Comparison of ENCODE assay signal across 8 mouse cellular contexts in genomic region chr1:167284837-167285319, GRCm38 (mm10). TPM values are rescaled to one million over a fixed set of nuclear protein-coding genes. Genes with fewer than 3 reads are reported as not detected.
DNase-seq lines count a peak whose midpoint lies in the region; ATAC-seq and TF ChIP-seq lines count a peak whose summit lies in the region.

No protein-coding gene starts in this region.

- WGBS in embryonic facial prominence, embryonic 14.5 days = 0% methylated on average over 21 of the region's 51 CpGs
- under 1% methylated on average over 32 of the region's 51 CpGs for WGBS in kidney, embryonic 14.5 days
- WGBS in liver, embryonic 11.5 days = under 1% methylated on average over 49 of the region's 51 CpGs

- H3ac ChIP-seq in myocyte (ENCODE audit: control insufficient read depth, insufficient read length) = peak overlapping the region; percentile 54

- 0 out of 2 replicates have a peak, but pooled peaks cover 2% of the 10 kb centered on the region for H3K4me1 ChIP-seq in embryonic facial prominence, embryonic 14.5 days (ENCODE audit: control insufficient read depth, insufficient read depth, low read length)
- H3K4me1 ChIP-seq in kidney, embryonic 14.5 days (ENCODE audit: control insufficient read depth, insufficient read depth, low read length) = peaks cover 7% of the 10 kb centered on the region; the same call in 1 of the 2 replicates
- H3K4me1 ChIP-seq in liver, embryonic 11.5 days (replicated peaks; ENCODE audit: control insufficient read depth, insufficient read depth, low read length) = peaks cover 44% of the 10 kb centered on the region

- peak overlapping the region; percentile 90 for H3K9ac ChIP-seq in embryonic facial prominence, embryonic 14.5 days (ENCODE audit: low read depth, low read length)
- peak overlapping the region; percentile 89 for H3K9ac ChIP-seq in kidney, embryonic 14.5 days (ENCODE audit: low read depth, low read length)
- H3K9ac ChIP-seq in liver, embryonic 11.5 days (ENCODE audit: low read depth, low read length) = peak overlapping the region; percentile 96

- peak; percentile 92 for TF ChIP-seq POLR2A in myocyte (IDR thresholded peaks at IDR 0.05; ENCODE audit: insufficient read length, low read depth)

- peak overlapping the region; percentile 83 for H3K4me2 ChIP-seq in embryonic facial prominence, embryonic 14.5 days (ENCODE audit: low read depth, low read length)
- peak overlapping the region; percentile 76 for H3K4me2 ChIP-seq in kidney, embryonic 14.5 days (replicated peaks; ENCODE audit: low read depth, low read length)
- H3K4me2 ChIP-seq in liver, embryonic 11.5 days = peak overlapping the region; percentile 74
- H3K4me2 ChIP-seq in myocyte (ENCODE audit: low read depth) = peak overlapping the region; percentile 88

- ATAC-seq in embryonic facial prominence, embryonic 14.5 days (ENCODE audit: low read depth) = peak; percentile 93
- ATAC-seq in kidney, embryonic 14.5 days (ENCODE audit: low FRiP score, low TSS enrichment) = peak; percentile 93
- peak; percentile 83 for ATAC-seq in liver, embryonic 11.5 days (replicated peaks; ENCODE audit: low FRiP score)

- H3K27me3 ChIP-seq in embryonic facial prominence, embryonic 14.5 days (replicated peaks; ENCODE audit: control insufficient read depth, insufficient read depth, low read length) = peaks cover 2% of the 10 kb centered on the region; the same call in 1 of the 2 replicates
- peaks cover 3% of the 10 kb centered on the region; the same call in 1 of the 2 replicates for H3K27me3 ChIP-seq in kidney, embryonic 14.5 days (ENCODE audit: control insufficient read depth, insufficient read depth, low read length)
- 0 out of 2 replicates have a peak, but pooled peaks cover 4% of the 10 kb centered on the region for H3K27me3 ChIP-seq in liver, embryonic 11.5 days (replicated peaks; ENCODE audit: control insufficient read depth, insufficient read depth, low read length)
- H3K27me3 ChIP-seq in myocyte (ENCODE audit: control insufficient read depth, insufficient read depth, insufficient read length) = no peaks in the 10 kb centered on the region

- H3K4me3 ChIP-seq in embryonic facial prominence, embryonic 14.5 days (ENCODE audit: low read depth, low read length) = peak overlapping the region; percentile 86
- H3K4me3 ChIP-seq in kidney, embryonic 14.5 days (ENCODE audit: low read length) = peak overlapping the region; percentile 91
- H3K4me3 ChIP-seq in liver, embryonic 11.5 days (ENCODE audit: low read depth, low read length) = peak overlapping the region; percentile 93
- peak overlapping the region; percentile 70 for H3K4me3 ChIP-seq in myocyte

- DNase-seq in 3134 (ENCODE audit: extremely low read depth, insufficient read length, low spot score) = peak; percentile 90
- DNase-seq in adrenal gland, postnatal 36 days = peak; percentile 95
- DNase-seq in embryonic facial prominence, embryonic 14.5 days (ENCODE audit: low spot score) = peak; percentile 93
- peak; percentile 80 to 83 for DNase-seq in heart, adult 9 months (ENCODE audit: low spot score in 2 of 2)
- peak; percentile 94 for DNase-seq in liver, embryonic 11.5 days (ENCODE audit: low spot score)
- DNase-seq in spleen, postnatal 4 days (ENCODE audit: low spot score in 2 of 2) = peak; percentile 81 to 90

- H3K9me3 ChIP-seq in embryonic facial prominence, embryonic 14.5 days (ENCODE audit: control insufficient read depth, low read length) = no peaks in the 10 kb centered on the region
- no peaks in the 10 kb centered on the region for H3K9me3 ChIP-seq in kidney, embryonic 14.5 days (ENCODE audit: control insufficient read depth, low read length)
- H3K9me3 ChIP-seq in liver, embryonic 11.5 days (ENCODE audit: control insufficient read depth, low read length) = no peaks in the 10 kb centered on the region

- H3K36me3 ChIP-seq in embryonic facial prominence, embryonic 14.5 days (ENCODE audit: control insufficient read depth, insufficient read depth, low read length) = 0 out of 2 replicates have a peak, but pooled peaks cover 3% of the 10 kb centered on the region
- no peaks in the 10 kb centered on the region for H3K36me3 ChIP-seq in kidney, embryonic 14.5 days (ENCODE audit: control insufficient read depth, insufficient read depth, low read length)
- no peaks in the 10 kb centered on the region for H3K36me3 ChIP-seq in liver, embryonic 11.5 days (ENCODE audit: control insufficient read depth, insufficient read depth, low read length)
- no peaks in the 10 kb centered on the region for H3K36me3 ChIP-seq in myocyte (ENCODE audit: control insufficient read depth, insufficient read depth)

- H3K27ac ChIP-seq in embryonic facial prominence, embryonic 14.5 days (replicated peaks; ENCODE audit: low read depth, low read length) = peak overlapping the region; percentile 93
- peak overlapping the region; percentile 96 for H3K27ac ChIP-seq in kidney, embryonic 14.5 days (ENCODE audit: low read depth, low read length)
- H3K27ac ChIP-seq in liver, embryonic 11.5 days (ENCODE audit: low read depth, low read length) = peak overlapping the region; percentile 92

- H3K79me2 ChIP-seq in myocyte (ENCODE audit: control insufficient read depth, insufficient read depth) = peaks cover 38% of the 10 kb centered on the region

TF ChIP-seq in myocyte, 11 proteins besides CTCF, POLR2A, EP300 and RAD21:
- peak in 2 of 3 experiments; percentile 57 to 72 for TF ChIP-seq MYOG (IDR thresholded peaks at IDR 0.05; ENCODE audit: control insufficient read depth in 1 of 3, insufficient read depth in 1 of 3, insufficient read length in 2 of 3, low read depth in 2 of 3)
- peak; percentile 81 for TF ChIP-seq POLR2AphosphoS2 (IDR thresholded peaks at IDR 0.05; ENCODE audit: insufficient read length, low read depth)
- TF ChIP-seq SRF (IDR thresholded peaks at IDR 0.05; ENCODE audit: control insufficient read depth, insufficient read length, low read depth) = no peak
- peak in 1 of 3 experiments; percentile 18 for TF ChIP-seq MYOD1 (IDR thresholded peaks at IDR 0.05; ENCODE audit: control insufficient read depth in 1 of 3, insufficient read length in 2 of 3, low read depth in 2 of 3)
- no peak for TF ChIP-seq REST (IDR thresholded peaks at IDR 0.05; ENCODE audit: insufficient read depth, insufficient read length)

RNA-seq across cellular contexts. Expression of gene Uck2, which starts 0.2 kb away (rescaled TPM):
- total RNA-seq in adrenal gland, postnatal 36 days (2021) = 10 to 100 TPM; 60.6 to 65.0 TPM
- 54.8 and 56.2 TPM in 2 replicates for polyA plus RNA-seq in embryonic facial prominence, embryonic 14.5 days (2014; fragmentation: Nextera tagmentation; extraction: Ambion mirVana)
- polyA plus RNA-seq in kidney, embryonic 14.5 days (2014; fragmentation: Nextera tagmentation; extraction: Ambion mirVana) = 103 and 104 TPM in 2 replicates
- polyA plus RNA-seq in liver, embryonic 11.5 days (2014; fragmentation: Nextera tagmentation; extraction: Ambion mirVana) = 144 and 156 TPM in 2 replicates
- 66.7 TPM for polyA plus RNA-seq in myocyte (2012; fragmentation: generic; extraction: Trizol)

RNA-seq across cellular contexts. Expression of gene Tmco1, which starts 23.3 kb away (rescaled TPM):
- total RNA-seq in adrenal gland, postnatal 36 days (2021) = 100 to 1,000 TPM; 148 to 170 TPM
- 80.6 and 90.0 TPM in 2 replicates for polyA plus RNA-seq in embryonic facial prominence, embryonic 14.5 days (2014; fragmentation: Nextera tagmentation; extraction: Ambion mirVana)
- 86.5 and 121 TPM in 2 replicates for polyA plus RNA-seq in kidney, embryonic 14.5 days (2014; fragmentation: Nextera tagmentation; extraction: Ambion mirVana)
- polyA plus RNA-seq in liver, embryonic 11.5 days (2014; fragmentation: Nextera tagmentation; extraction: Ambion mirVana) = 104 and 116 TPM in 2 replicates
- polyA plus RNA-seq in myocyte (2012; fragmentation: generic; extraction: Trizol) = 57.2 TPM

Comparison
In these comparisons a context has a peak if more than half of its experiments do, and no peak if none do; other contexts are left out.
1. Peak in every context shown above with its lines: DNase-seq, ATAC-seq, H3K4me3 ChIP-seq and H3K27ac ChIP-seq.